Mouse (Mus musculus) midbrain, embryonic 13.5 days (tissue): ENCODE measurements around the gene Psg16. TPM values are rescaled to one million over a fixed set of nuclear protein-coding genes. Genes with fewer than 3 reads are reported as not detected.
A peak's percentile ranks its signal among the peaks of the same experiment; 100 is the strongest.

Source experiments
- ATAC-seq: fragments of 200-750 bp; cut with Nextera tagmentation; 2 replicates; pipeline ENCODE4 v1.8.0; 2017; ENCODE audit warnings: mild to moderate bottlenecking, moderate TSS enrichment, moderate library complexity
- H3K27ac ChIP-seq: fragments of 300-500 bp; sonication (generic); 2 replicates; pipeline ENCODE4 v1.5.1; 2015; ENCODE audit warnings: inconsistent platforms, mild to moderate bottlenecking, moderate library complexity
- H3K27me3 ChIP-seq: fragments of 300-500 bp; sonication (generic); 2 replicates; pipeline ENCODE4 v1.6.1; 2015; ENCODE audit warnings: mild to moderate bottlenecking, inconsistent platforms
- H3K36me3 ChIP-seq: fragments of 300-500 bp; sonication (generic); 2 replicates; pipeline ENCODE4 v1.6.1; 2015; ENCODE audit warnings: mild to moderate bottlenecking, inconsistent platforms
- H3K4me1 ChIP-seq: fragments of 300-500 bp; sonication (generic); replicated peaks from 2 replicates; pipeline ENCODE4 v1.6.1; 2015; ENCODE audit warnings: inconsistent platforms
- H3K4me2 ChIP-seq: fragments of 300-500 bp; sonication (generic); replicated peaks from 2 replicates; pipeline ENCODE4 v1.6.1; 2015; ENCODE audit warnings: moderate library complexity, mild to moderate bottlenecking, inconsistent platforms
- H3K4me3 ChIP-seq: fragments of 300-500 bp; sonication (generic); replicated peaks from 2 replicates; pipeline ENCODE4 v1.5.1; 2015; ENCODE audit warnings: mild to moderate bottlenecking, inconsistent platforms
- H3K9ac ChIP-seq: fragments of 300-500 bp; sonication (generic); replicated peaks from 2 replicates; pipeline ENCODE4 v1.6.1; 2015; ENCODE audit warnings: mild to moderate bottlenecking, inconsistent platforms
- H3K9me3 ChIP-seq: fragments of 300-500 bp; sonication (generic); 2 replicates; pipeline ENCODE4 v1.6.1; 2016; ENCODE audit warnings: mild to moderate bottlenecking, inconsistent platforms
- WGBS: fragments of 180-500 bp; shearing (Covaris S2); methylation state at CpG from one replicate; pipeline ENCODE4 v1.1.7; 2015; 5-methylcytosine and 5-hydroxymethylcytosine counted together
- polyA plus RNA-seq: library from polyadenylated mRNA; unstranded; fragments of >200 nt; fragmentation: Nextera tagmentation; extraction: Ambion mirVana; gene quantifications from 2 replicates; pipeline ENCODE4 v1.2.1, GENCODE M21; 2015

Gene Psg16
- polyA plus RNA-seq, 1 experiment from 2014 or later: 1.2 TPM

DNA sequence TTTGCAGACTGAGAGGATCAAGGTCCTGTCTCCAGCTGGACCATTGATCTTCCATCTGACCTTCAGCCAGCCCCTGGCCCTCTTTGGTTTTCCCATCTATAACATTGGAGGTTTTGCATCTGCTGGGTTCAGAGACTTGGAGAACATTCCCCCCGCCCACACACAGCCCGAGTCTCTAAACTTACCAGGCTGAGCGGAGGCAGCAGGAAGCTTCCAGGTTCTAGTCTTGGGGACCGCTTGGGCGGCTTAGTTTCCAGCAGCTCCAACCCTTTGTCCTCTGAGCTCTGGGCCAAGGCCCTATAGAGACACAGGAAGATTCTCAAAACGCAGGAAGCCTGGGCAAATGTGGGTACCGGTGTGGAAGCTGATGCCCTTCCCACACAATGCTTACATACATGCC is 34.5 kb upstream of the Psg16 start:
- 93% methylated on average over 7 of the region's 7 CpGs for WGBS
- H3K4me1 ChIP-seq: peaks cover 11% of the 10 kb centered on the region
- no peaks in the 10 kb centered on the region for H3K9me3 ChIP-seq
- no peak overlapping the region for H3K27ac ChIP-seq
- no peak overlapping the region for H3K9ac ChIP-seq
- H3K27me3 ChIP-seq: no peaks in the 10 kb centered on the region
- no peak overlapping the region for H3K4me2 ChIP-seq
- no peak overlapping the region for H3K4me3 ChIP-seq
- H3K36me3 ChIP-seq: no peaks in the 10 kb centered on the region
- ATAC-seq: no peak

GRCm38 (mm10) chr7:17045743-17046142 is 28.1 kb upstream of the Psg16 start:
- no peaks in the 10 kb centered on the region for H3K9me3 ChIP-seq
- 47% methylated on average over 1 of the region's 1 CpGs for WGBS
- no peaks in the 10 kb centered on the region for H3K36me3 ChIP-seq
- no peak for ATAC-seq
- H3K4me1 ChIP-seq: no peaks in the 10 kb centered on the region
- H3K4me3 ChIP-seq: no peak overlapping the region
- no peak overlapping the region for H3K9ac ChIP-seq
- H3K27ac ChIP-seq: no peak overlapping the region
- no peak overlapping the region for H3K4me2 ChIP-seq
- no peaks in the 10 kb centered on the region for H3K27me3 ChIP-seq

GRCm38 (mm10) chr7:17047041-17047682 is 26.7 kb upstream of the Psg16 start:
- H3K4me1 ChIP-seq: no peaks in the 10 kb centered on the region
- WGBS: 88% methylated on average over 5 of the region's 5 CpGs
- H3K27me3 ChIP-seq: no peaks in the 10 kb centered on the region
- no peaks in the 10 kb centered on the region for H3K9me3 ChIP-seq
- H3K36me3 ChIP-seq: no peaks in the 10 kb centered on the region
- H3K4me2 ChIP-seq: no peak overlapping the region
- no peak overlapping the region for H3K9ac ChIP-seq
- H3K27ac ChIP-seq: no peak overlapping the region
- H3K4me3 ChIP-seq: no peak overlapping the region
- ATAC-seq: no peak

DNA sequence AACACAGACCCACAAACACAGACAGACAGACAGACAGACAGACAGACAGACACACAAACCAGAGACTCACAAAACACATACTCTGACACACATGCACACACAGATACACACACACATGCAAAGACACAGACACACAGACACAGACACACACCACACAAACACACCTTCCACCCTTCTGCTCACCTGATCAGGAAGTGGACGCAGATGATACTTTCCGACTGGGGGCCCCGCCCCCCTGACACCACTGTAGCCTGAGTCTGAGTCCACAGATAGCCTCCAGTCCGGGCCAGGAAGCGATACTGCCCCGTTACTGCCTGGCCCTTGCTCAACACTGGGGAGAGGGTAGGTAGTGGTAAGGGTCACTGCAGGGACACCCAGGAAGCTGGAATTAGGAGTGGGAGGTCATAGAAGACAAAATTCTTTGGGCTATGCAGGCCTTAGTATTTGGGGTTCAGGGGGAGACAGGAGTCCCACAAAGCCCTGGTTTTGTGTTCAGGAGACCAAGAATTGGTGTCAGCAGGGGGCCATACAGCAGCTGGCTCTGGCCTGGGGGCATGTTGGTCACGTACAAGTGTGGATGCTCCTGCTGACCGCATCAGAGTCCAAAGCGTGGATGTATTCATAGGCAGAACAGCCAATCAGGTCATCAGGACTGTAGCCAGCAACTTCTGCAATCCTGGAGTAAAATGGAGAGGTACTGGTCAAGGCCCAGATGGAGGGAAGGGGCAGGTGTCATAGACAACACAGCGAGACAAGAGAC is 25.2 kb upstream of the Psg16 start:
- H3K4me2 ChIP-seq: no peak overlapping the region
- no peaks in the 10 kb centered on the region for H3K9me3 ChIP-seq
- H3K27me3 ChIP-seq: no peaks in the 10 kb centered on the region
- no peak for ATAC-seq
- H3K4me1 ChIP-seq: no peaks in the 10 kb centered on the region
- no peak overlapping the region for H3K27ac ChIP-seq
- WGBS: 88% methylated on average over 10 of the region's 10 CpGs
- H3K36me3 ChIP-seq: no peaks in the 10 kb centered on the region
- no peak overlapping the region for H3K4me3 ChIP-seq
- no peak overlapping the region for H3K9ac ChIP-seq

- no peaks in the 10 kb centered on the region for H3K27me3 ChIP-seq
- ATAC-seq: no peak
- WGBS: 68% methylated on average over 11 of the region's 11 CpGs
- H3K4me3 ChIP-seq: no peak overlapping the region
- no peak overlapping the region for H3K4me2 ChIP-seq
- no peaks in the 10 kb centered on the region for H3K36me3 ChIP-seq
- no peak overlapping the region for H3K27ac ChIP-seq
- no peak overlapping the region for H3K9ac ChIP-seq
- H3K9me3 ChIP-seq: no peaks in the 10 kb centered on the region
- 0 out of 2 replicates have a peak, but pooled peaks cover under 1% of the 10 kb centered on the region for H3K4me1 ChIP-seq
These were observed 23.3 kb upstream of the Psg16 start for GRCm38 (mm10) chr7:17050491-17050890.

DNA sequence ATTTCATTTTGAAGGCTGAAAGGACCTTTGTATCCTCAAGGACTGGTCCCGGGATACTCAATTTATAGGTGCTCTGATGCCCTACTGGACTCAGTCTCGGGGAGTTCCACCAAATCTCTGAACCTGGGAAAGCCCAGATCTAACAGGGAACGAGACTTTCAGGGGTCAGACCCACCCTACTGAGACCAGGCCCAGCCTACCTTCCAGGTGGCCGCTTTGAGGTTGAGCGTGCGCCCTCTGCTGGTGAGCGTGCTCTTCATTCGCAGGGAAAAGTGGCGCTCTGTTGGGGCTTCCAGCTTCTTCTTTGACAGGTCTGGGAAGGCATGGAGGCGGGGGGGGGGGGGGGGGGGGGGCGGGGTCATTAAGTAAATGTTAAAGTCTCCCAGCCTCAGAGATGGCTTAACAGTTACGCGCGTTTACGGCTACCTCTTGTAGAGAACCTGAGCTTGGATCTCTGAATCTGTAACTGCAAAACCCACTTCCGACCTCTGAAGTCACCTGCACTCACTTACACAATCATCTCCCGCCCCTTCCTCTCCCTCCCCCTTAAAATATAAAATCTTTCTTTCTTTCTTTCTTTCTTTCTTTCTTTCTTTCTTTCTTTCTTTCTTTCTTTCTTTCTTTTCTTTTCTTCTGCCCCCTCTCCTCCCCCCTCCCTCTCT is 22.8 kb upstream of the Psg16 start:
- no peaks in the 10 kb centered on the region for H3K9me3 ChIP-seq
- H3K27me3 ChIP-seq: 0 out of 2 replicates have a peak, but pooled peaks cover 1% of the 10 kb centered on the region
- ATAC-seq: no peak
- H3K4me3 ChIP-seq: no peak overlapping the region
- 10% methylated on average over 16 of the region's 17 CpGs for WGBS
- no peak overlapping the region for H3K27ac ChIP-seq
- H3K9ac ChIP-seq: no peak overlapping the region
- no peaks in the 10 kb centered on the region for H3K36me3 ChIP-seq
- no peak overlapping the region for H3K4me2 ChIP-seq
- peaks cover 6% of the 10 kb centered on the region for H3K4me1 ChIP-seq

GRCm38 (mm10) chr7:17054325-17054989 is 19.4 kb upstream of the Psg16 start:
- 86% methylated on average over 16 of the region's 16 CpGs for WGBS
- H3K9ac ChIP-seq: no peak overlapping the region
- ATAC-seq: no peak

GRCm38 (mm10) chr7:17055287-17055946 is 18.4 kb upstream of the Psg16 start:
- no peak for ATAC-seq

More at GRCm38 (mm10) chr7:17054325-17054989, 19.4 kb upstream of the Psg16 start:
- Histone ChIP-seq H3K4me2 (no peak overlapping the region), H3K9me3 (no peaks in the 10 kb centered on the region), H3K27me3 (0 out of 2 replicates have a peak, but pooled peaks cover 7% of the 10 kb centered on the region), H3K27ac (no peak overlapping the region), H3K4me1 (peaks cover 33% of the 10 kb centered on the region), H3K4me3 (no peak overlapping the region), H3K36me3 (no peaks in the 10 kb centered on the region)

DNA sequence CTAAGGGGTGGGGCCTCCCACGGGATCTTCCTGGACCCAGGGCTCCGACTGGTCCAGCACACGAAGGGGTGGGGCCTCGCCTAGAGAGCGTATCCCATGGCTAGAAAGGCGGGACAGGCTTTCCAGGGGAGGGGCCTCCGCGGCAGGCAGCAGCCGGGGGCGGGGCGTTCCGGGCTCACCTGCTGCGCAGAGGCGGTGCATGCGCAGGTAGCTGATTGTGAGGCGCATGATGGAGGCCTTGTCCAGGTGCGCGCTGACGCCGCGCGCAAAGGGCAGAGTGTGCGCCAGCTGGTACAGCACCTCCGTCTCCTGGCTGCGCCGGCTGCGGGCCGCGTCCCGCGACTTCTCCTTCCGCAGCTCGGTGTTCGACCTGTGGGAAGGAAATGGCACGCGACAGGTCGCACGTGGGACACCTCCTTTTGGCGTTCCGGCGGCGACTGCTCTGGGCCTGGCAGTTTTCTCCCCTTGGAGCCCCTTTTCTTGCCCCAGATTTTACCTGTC is 17.7 kb upstream of the Psg16 start:
- ATAC-seq: peak; percentile 76
- Histone ChIP-seq H3K9me3 (no peaks in the 10 kb centered on the region), H3K4me1 (peaks cover 49% of the 10 kb centered on the region), H3K27me3 (peaks cover 13% of the 10 kb centered on the region), H3K4me2 (peak overlapping the region; percentile 77), H3K36me3 (no peaks in the 10 kb centered on the region), H3K27ac (peak overlapping the region; percentile 53), H3K9ac (peak overlapping the region; percentile 69), H3K4me3 (peak overlapping the region; percentile 49)
- under 1% methylated on average over 42 of the region's 42 CpGs for WGBS

More at GRCm38 (mm10) chr7:17055287-17055946, 18.4 kb upstream of the Psg16 start:
- WGBS: 90% methylated on average over 4 of the region's 4 CpGs
- H3K9me3 ChIP-seq: no peaks in the 10 kb centered on the region
- H3K27me3 ChIP-seq: 0 out of 2 replicates have a peak, but pooled peaks cover 7% of the 10 kb centered on the region
- H3K4me2 ChIP-seq: peak overlapping the region; percentile 77
- H3K4me3 ChIP-seq: peak overlapping the region; percentile 49; the same call in 1 of the 2 replicates
- H3K27ac ChIP-seq: no peak overlapping the region
- no peaks in the 10 kb centered on the region for H3K36me3 ChIP-seq
- H3K9ac ChIP-seq: no peak overlapping the region
- H3K4me1 ChIP-seq: peaks cover 42% of the 10 kb centered on the region

DNA sequence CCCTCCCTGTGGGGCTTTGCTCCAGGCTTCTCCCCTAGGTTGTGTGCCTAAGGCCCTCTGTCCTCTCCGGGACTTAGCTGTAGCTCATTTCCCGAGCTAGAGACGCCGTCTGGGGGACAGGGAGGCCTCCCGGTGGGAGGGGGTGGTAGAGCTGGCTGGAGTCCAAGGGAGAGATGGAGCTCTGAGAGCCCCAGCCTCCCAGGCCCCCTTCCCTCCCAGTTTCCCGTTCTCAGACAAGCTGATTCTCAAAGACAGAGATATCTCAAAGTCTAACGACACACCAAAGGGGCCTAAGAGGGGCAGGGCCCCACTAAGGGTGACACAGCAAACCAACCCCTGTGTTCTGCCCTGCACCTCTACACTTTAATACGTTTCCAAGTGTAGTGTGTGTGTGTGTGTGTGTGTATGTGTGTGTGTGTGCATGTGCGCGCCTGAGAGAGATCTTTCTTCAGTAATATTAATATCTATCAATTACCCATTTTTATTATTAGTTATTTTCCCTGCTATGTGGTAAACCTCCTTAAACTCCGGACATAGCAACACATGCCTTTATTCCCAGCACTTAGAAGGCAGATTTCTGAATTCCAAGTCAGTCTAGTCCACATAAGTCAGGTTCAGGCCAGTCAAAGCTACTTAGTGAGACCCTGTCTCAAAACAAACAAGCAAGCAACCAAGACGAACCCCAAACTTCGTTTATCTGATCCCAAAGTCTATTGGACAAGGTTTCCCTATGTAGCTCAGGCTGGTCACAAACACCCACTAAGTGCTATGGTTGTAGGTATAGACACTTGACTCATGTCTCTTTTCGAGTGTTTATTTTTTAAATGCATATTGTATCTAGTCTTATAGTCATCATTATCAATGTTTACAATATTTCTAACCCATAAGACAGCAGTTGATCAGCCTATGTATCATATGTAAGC is 17.0 kb upstream of the Psg16 start:
- Histone ChIP-seq H3K27ac (peak overlapping the region; percentile 53), H3K9me3 (no peaks in the 10 kb centered on the region), H3K9ac (peak overlapping the region; percentile 69), H3K4me1 (peaks cover 52% of the 10 kb centered on the region), H3K4me3 (peak overlapping the region; percentile 49), H3K27me3 (peaks cover 20% of the 10 kb centered on the region), H3K36me3 (no peaks in the 10 kb centered on the region), H3K4me2 (peak overlapping the region; percentile 77)
- peak; percentile 21 for ATAC-seq
- 36% methylated on average over 14 of the region's 14 CpGs for WGBS
